Mouse (Mus musculus) small intestine, adult 10 weeks (tissue): ENCODE measurements around the gene Accs. TPM values are rescaled to one million over a fixed set of nuclear protein-coding genes. Genes with fewer than 3 reads are reported as not detected.

Experiments used
- polyA plus RNA-seq: library from polyadenylated mRNA; stranded (reverse); fragments of 350-450 nt; fragmentation: Illumina TruSeq; extraction: RNeasy Lipid Tissue Mini Kit (QIAGEN cat#74804); gene quantifications from one replicate; pipeline ENCODE4 v1.2.3, GENCODE M21; 2014; ENCODE audit warnings: low replicate concordance

The Accs gene
- polyA plus RNA-seq, result 2.0 TPM

GRCm38 (mm10) chr2:93849505-93850089 lies at the start of gene Accs:
Gene Accs (minus strand): TSS chr2:93849943.

DNA sequence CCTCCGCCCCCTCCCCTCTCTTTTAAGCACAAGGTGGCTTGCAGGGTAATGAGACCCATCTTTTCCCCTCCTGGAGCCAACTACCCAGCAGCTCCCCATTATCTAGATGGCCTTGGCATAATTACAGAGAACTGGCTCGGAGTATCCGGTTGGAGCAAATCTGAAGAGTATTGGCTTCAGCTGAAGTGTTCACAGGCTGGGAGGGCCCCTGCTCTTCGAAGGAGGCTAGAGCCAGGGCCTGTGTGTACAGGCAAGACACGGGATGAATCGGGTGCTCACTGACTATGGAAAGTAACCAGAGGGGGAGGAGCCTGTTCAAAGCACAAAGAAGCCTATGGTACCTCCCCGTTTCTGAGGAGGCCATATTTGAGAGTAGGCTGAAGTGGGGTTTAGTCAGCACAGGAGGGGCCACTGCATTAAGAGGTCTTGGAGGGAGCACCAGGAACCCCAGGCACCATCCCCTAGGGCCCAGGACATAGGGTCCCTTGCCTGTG lies 19.4 kb upstream of the Accs start, which contains the start of gene Accsl:
Accsl (minus strand) TSS at position 51 of the 494 bp plus-strand sequence.

GRCm38 (mm10) chr2:93822045-93822749 lies 27.5 kb downstream of the Accs start, which contains the start of gene Ext2:
Gene Ext2 (minus strand): TSS chr2:93822568.

Other genes starting within 250 kb of the Accs start
- gene Alx4, start 207.6 kb downstream of the Accs start, polyA plus RNA-seq, result not detected
- 13.8 TPM for gene Ext2, start 27.4 kb downstream of the Accs start, polyA plus RNA-seq
- not detected for gene Accsl, start 19.2 kb upstream of the Accs start, polyA plus RNA-seq
- gene Gm13889, start 107.3 kb upstream of the Accs start, polyA plus RNA-seq, result 0.48 TPM
- gene Gm27027, start 146.4 kb upstream of the Accs start, polyA plus RNA-seq, result not detected
- 14.2 TPM for gene Alkbh3, start 160.9 kb upstream of the Accs start, polyA plus RNA-seq